Comparison of ENCODE assay signal across 22 mouse cellular contexts in genomic region chr13:113856946-113857345, GRCm38 (mm10).
"Had no signal": no experiment of that assay in that cellular context is flagged by ENCODE, and none has a peak within 500 bp of the region (broad histone marks: within the 10 kb centered on the region; RNA-seq: fewer than 3 reads in every experiment).

No protein-coding gene starts in this region.

- H3K4me3 ChIP-seq: layer of hippocampus, adult 2 months; limb, embryonic 10.5 days; limb, embryonic 13.5 days; lung, embryonic 15.5 days; megakaryocyte, embryonic 14.5 days; neural tube, embryonic 13.5 days; stomach, embryonic 15.5 days had no signal

- H3K9ac ChIP-seq: limb, embryonic 13.5 days; lung, embryonic 15.5 days; neural tube, embryonic 13.5 days; stomach, embryonic 15.5 days had no signal

- H3K4me1 ChIP-seq: stomach, embryonic 15.5 days had no signal

- DNase-seq: kidney, adult 18-20 months; kidney, adult 9 months; kidney, postnatal 14 days; layer of hippocampus, adult 9-11 months; lung, adult 18-20 months; lung, postnatal 10 days; lung, postnatal 36 days; midbrain, embryonic 14.5 days; retina, postnatal 1 day; right cerebral cortex, postnatal 25 days; spleen, adult 18-20 months; thymus, adult 2 months; thymus, postnatal 14 days; thymus, postnatal 4 days had no signal

- H3K27me3 ChIP-seq: limb, embryonic 13.5 days; lung, embryonic 15.5 days; megakaryocyte, embryonic 14.5 days; neural tube, embryonic 13.5 days; stomach, embryonic 15.5 days had no signal

- H3K36me3 ChIP-seq: limb, embryonic 10.5 days; lung, embryonic 15.5 days; neural tube, embryonic 13.5 days; stomach, embryonic 15.5 days had no signal

- H3K9me3 ChIP-seq: limb, embryonic 10.5 days; limb, embryonic 13.5 days; lung, embryonic 15.5 days; megakaryocyte, embryonic 14.5 days; neural tube, embryonic 13.5 days; stomach, embryonic 15.5 days had no signal

- H3K4me2 ChIP-seq: limb, embryonic 13.5 days; lung, embryonic 15.5 days; midbrain, embryonic 11.5 days; neural tube, embryonic 13.5 days; stomach, embryonic 15.5 days had no signal

- H3K27ac ChIP-seq: limb, embryonic 10.5 days; limb, embryonic 13.5 days; lung, embryonic 15.5 days; neural tube, embryonic 13.5 days; stomach, embryonic 15.5 days had no signal
